Mouse (Mus musculus): Measurements from ENCODE around the gene Ercc6. TPM values are rescaled to one million over a fixed set of nuclear protein-coding genes. Genes with fewer than 3 reads are reported as not detected.

Ercc6 gene
- total RNA-seq, 2 experiments from 2014 or later: 18.4 to 18.5 TPM

Other genes starting within 250 kb of the Ercc6 start
- 100 to 1,000 TPM; 109 to 129 TPM for gene Ogdhl, start 191.5 kb upstream of the Ercc6 start, total RNA-seq (2021)
- under 1 TPM in 1 of 2 experiments, not detected in 1; 0.44 TPM for gene 1700024G13Rik, start 125.1 kb upstream of the Ercc6 start, total RNA-seq (2021)
- 1 to 10 TPM; 1.2 to 1.3 TPM for gene Slc18a3, start 48.7 kb upstream of the Ercc6 start, total RNA-seq (2021)
- 1 to 10 TPM; 1.6 to 1.8 TPM for gene Chat, start 47.5 kb upstream of the Ercc6 start, total RNA-seq (2021)
- under 1 TPM; 0.21 to 0.35 TPM for gene Prrxl1, start 85.9 kb downstream of the Ercc6 start, total RNA-seq (2021)
- gene 3425401B19Rik, start 171.8 kb downstream of the Ercc6 start, total RNA-seq (2021): under 1 TPM; 0.16 to 0.47 TPM